Mouse (Mus musculus): ENCODE measurements at regions not wholly inside any gene's neighbourhood (a gene's known extent, or its start where the extent isn't known, plus 50 kb on each side); places are given as distances from the start of the nearest gene placed in this dataset.
"Not testable (repeated sequence)": the region's sequence is repeated elsewhere in the genome, so short reads cannot be mapped to it uniquely, and the experiment has no call there.

DNA sequence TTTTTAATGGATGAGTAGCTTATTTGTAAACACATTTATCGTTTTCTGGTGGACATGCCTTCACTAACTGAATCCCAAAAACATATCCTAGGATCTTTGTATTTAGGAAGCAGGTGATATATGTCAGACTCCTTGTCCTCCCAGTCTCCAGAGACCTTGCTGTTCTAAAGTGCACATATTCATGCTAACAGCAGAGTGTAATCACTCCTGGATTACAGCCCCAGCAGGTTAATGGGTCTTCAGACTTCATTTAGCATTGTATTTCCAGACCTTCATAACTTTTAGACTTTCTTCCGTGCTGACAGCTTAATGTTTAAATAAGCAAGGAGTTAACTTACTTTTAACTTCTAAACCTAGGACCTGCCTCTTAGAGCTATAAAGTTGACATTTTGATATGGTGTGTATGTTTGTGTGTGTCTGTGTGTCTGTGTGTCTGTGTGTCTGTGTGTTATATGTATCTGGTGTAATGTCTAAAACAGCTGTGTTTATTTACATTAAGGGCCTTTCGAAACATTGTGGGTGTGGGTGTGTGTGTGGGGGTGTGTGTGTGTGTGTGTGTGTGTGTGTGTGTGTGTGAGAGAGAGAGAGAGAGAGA is 398.3 kb downstream of the Gm4340 start:
- no peaks in the 10 kb centered on the region for H3K4me1 ChIP-seq
- H3K4me2 ChIP-seq (replicated peaks) = no peak overlapping the region
- H3K36me3 ChIP-seq = no peaks in the 10 kb centered on the region
- no peak overlapping the region for H3K27ac ChIP-seq
- no peak overlapping the region for H3K4me3 ChIP-seq
- no peak for ATAC-seq (ENCODE audit: low FRiP score, low read depth)
- no peaks in the 10 kb centered on the region for H3K9me3 ChIP-seq
- 66% methylated on average over 3 of the region's 3 CpGs for WGBS
- H3K9ac ChIP-seq = no peak overlapping the region
- H3K27me3 ChIP-seq (replicated peaks) = no peaks in the 10 kb centered on the region

DNA sequence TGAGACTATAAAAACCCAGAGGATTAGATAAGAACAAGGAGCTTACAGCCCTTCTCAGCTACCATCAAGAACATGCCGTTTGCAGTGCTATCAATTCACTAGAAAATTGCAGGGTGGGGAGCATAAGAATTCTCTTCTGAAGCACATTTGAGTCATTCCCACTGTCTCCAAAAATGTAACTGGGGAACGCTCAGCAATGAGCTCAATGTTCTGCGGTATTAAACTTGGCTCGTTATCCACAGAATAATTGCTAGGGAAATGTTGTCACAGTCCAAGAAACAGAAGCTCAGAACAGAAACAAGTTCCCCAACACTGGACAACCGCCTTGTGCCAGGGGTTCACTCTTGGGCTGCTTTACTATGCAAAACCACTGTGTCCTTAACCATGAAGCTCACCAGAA is 402.1 kb downstream of the Gm4340 start:
- Histone ChIP-seq H3K36me3 (no peaks in the 10 kb centered on the region), H3K27me3 (replicated peaks) (no peaks in the 10 kb centered on the region), H3K27ac (no peak overlapping the region), H3K9ac (no peak overlapping the region), H3K9me3 (no peaks in the 10 kb centered on the region), H3K4me3 (no peak overlapping the region), H3K4me2 (replicated peaks) (no peak overlapping the region), H3K4me1 (no peaks in the 10 kb centered on the region)
- no peak for ATAC-seq (ENCODE audit: low FRiP score, low read depth)
- 91% methylated on average over 5 of the region's 5 CpGs for WGBS

DNA sequence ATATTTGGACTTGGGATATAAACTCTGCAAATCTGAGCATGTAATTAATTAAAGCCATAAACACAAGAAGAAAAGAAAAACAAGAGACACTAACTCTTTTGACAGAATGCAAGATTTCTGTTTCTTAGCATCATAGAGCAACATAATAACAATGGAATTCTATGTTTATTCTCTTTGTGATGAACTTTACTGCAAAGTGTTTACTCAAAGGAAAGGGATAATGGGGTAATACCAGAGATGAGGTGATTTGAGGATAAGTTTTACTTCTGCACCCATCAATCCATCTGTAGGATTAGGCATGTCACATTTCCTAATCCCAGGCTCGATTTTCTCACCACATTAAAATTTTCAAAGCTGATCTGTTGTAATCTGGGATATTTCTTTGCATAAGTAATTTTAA is 433.8 kb downstream of the Gm4340 start:
- ATAC-seq (ENCODE audit: low FRiP score, low read depth) = no peak
- Histone ChIP-seq H3K27ac (no peak overlapping the region), H3K27me3 (replicated peaks) (no peaks in the 10 kb centered on the region), H3K9me3 (no peaks in the 10 kb centered on the region), H3K36me3 (no peaks in the 10 kb centered on the region), H3K4me3 (no peak overlapping the region), H3K9ac (no peak overlapping the region), H3K4me1 (no peaks in the 10 kb centered on the region), H3K4me2 (replicated peaks) (no peak overlapping the region)
- 59% methylated on average over 1 of the region's 1 CpGs for WGBS

DNA sequence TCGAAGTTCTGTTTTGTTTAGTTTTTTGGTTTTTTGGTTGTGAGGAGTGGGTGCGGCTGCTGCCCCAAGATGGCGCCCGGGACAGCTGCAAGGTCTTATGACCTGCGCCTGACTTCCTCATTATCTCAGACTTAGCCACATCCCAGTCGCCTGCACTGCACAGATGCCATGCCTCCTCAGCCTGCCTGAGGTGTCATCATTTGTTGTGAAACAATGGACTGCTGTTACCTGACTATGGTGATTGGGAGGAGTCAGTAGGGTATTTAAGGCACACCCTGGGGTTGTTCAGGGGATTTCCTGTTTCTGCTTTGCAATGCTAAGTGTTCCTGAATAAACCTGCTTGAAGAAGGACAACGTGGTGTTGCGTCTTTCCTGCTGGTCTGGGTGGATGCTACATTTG is 457.2 kb downstream of the Gm4340 start:
- no peaks in the 10 kb centered on the region for H3K9me3 ChIP-seq
- no peaks in the 10 kb centered on the region for H3K36me3 ChIP-seq
- no peak overlapping the region for H3K27ac ChIP-seq
- no peak for ATAC-seq (ENCODE audit: low FRiP score, low read depth)
- H3K4me1 ChIP-seq = no peaks in the 10 kb centered on the region
- H3K4me3 ChIP-seq = no peak overlapping the region
- no peak overlapping the region for H3K9ac ChIP-seq
- WGBS = 87% methylated on average over 8 of the region's 8 CpGs
- no peak overlapping the region for H3K4me2 ChIP-seq (replicated peaks)
- no peaks in the 10 kb centered on the region for H3K27me3 ChIP-seq (replicated peaks)

DNA sequence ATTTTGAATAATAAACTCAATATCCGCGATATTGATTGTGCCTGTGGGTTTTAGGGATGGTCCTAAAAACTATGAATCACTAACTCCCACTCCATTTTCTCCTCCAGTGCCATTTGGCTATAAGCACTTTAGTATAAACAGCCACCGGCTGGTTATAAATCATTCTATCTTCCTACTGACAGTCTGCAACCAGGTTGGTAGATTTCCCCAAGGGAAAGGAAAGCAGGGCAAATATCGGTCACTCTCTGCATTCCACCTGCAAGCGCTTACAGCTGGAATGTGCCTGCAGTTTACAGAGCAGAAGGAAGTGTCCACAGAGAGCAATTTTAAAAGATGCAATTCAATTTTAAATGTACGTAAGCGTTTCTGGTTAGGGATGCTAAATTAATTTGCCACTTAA is 466.5 kb downstream of the Gm4340 start:
- no peak overlapping the region for H3K9ac ChIP-seq
- H3K4me1 ChIP-seq = no peaks in the 10 kb centered on the region; the same call in 1 of the 2 replicates
- no peak overlapping the region for H3K27ac ChIP-seq
- no peaks in the 10 kb centered on the region for H3K36me3 ChIP-seq
- WGBS = 51% methylated on average over 7 of the region's 7 CpGs
- ATAC-seq (ENCODE audit: low FRiP score, low read depth) = peak; percentile 23; the same call in 1 of the 2 replicates
- no peak overlapping the region for H3K4me3 ChIP-seq
- no peaks in the 10 kb centered on the region for H3K27me3 ChIP-seq (replicated peaks)
- no peaks in the 10 kb centered on the region for H3K9me3 ChIP-seq
- no peak overlapping the region for H3K4me2 ChIP-seq (replicated peaks)

DNA sequence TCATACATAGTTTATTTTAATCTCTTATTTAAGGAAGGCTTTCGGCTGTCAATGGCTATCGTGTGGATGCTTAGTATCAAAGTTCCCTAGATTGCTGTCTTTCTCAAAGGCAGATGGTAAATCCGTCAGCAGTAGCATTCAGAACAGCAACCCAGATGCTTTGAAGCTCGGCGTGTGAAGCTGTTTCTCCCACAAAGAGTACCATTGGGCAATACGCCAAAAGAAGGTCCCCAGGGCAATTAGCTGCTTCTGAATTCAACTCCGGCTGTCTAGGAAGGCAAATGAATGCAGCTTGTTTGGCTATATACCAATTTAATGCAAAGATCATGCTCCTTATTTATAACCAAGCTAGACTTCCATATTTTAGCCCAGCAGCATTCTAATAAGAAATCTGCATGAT is 467.8 kb downstream of the Gm4340 start:
- Histone ChIP-seq H3K36me3 (no peaks in the 10 kb centered on the region), H3K9me3 (no peaks in the 10 kb centered on the region), H3K4me2 (replicated peaks) (no peak overlapping the region), H3K27ac (no peak overlapping the region), H3K4me3 (no peak overlapping the region), H3K27me3 (replicated peaks) (no peaks in the 10 kb centered on the region), H3K4me1 (no peaks in the 10 kb centered on the region; the same call in 1 of the 2 replicates), H3K9ac (no peak overlapping the region)
- 9% methylated on average over 7 of the region's 7 CpGs for WGBS
- peak; percentile 75 for ATAC-seq (ENCODE audit: low FRiP score, low read depth)

DNA sequence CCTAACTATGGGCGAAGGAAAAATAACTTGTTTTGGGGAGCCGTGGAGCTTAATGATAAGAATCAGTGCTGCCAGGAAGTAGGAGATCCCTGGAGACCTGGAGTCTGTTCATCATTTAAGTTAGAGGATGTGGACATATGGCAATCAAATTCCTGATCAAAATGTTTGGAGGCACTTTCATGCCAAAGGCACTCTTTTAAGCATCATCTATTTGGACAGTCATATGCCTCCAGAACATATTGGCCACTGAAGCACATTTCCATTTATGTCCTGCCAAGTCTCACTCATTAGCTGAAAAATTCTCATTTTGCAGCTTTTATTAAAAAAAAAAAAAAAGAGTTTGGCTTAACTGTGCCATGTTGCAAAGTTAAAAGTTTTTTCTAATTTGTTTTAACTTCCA is 474.4 kb downstream of the Gm4340 start:
- H3K9me3 ChIP-seq = no peaks in the 10 kb centered on the region
- H3K4me1 ChIP-seq = no peaks in the 10 kb centered on the region
- no peak overlapping the region for H3K9ac ChIP-seq
- H3K4me3 ChIP-seq = no peak overlapping the region
- H3K27me3 ChIP-seq (replicated peaks) = no peaks in the 10 kb centered on the region
- no peak for ATAC-seq (ENCODE audit: low FRiP score, low read depth)
- WGBS = 94% methylated on average over 2 of the region's 2 CpGs
- no peak overlapping the region for H3K27ac ChIP-seq
- H3K4me2 ChIP-seq (replicated peaks) = no peak overlapping the region
- no peaks in the 10 kb centered on the region for H3K36me3 ChIP-seq

DNA sequence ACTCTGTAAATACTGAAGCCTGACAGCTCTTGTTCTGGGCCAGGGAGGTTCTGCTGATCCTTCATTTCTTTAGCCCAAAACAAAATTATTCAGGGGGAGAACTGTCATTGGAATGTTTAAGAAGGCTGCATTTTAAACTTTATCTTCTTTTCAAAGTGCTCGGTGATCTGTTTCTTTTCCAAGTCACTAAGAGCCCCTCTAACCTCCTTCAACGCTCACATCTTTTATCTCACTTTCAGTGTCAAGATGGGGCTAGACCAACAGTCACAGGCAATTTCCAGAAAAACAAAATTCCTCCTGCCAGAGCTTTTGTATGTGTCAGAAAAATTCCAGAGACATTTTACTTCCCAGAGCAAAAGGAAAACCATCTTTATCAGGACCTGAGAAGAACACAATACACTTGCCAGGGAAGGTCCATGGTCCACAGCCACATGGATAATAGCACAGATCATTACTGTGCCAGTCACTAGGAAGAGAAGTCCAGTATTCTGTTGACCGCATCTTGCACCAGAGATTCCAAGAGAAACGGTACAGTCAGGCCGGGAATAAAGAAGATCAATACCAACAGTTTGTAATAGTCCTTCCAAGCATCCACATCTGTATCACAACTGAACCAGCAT is 491.0 kb downstream of the Gm4340 start:
- Histone ChIP-seq H3K9me3 (no peaks in the 10 kb centered on the region), H3K27me3 (replicated peaks) (no peaks in the 10 kb centered on the region), H3K27ac (no peak overlapping the region), H3K36me3 (no peaks in the 10 kb centered on the region), H3K4me3 (no peak overlapping the region), H3K4me2 (replicated peaks) (no peak overlapping the region), H3K9ac (no peak overlapping the region), H3K4me1 (no peaks in the 10 kb centered on the region)
- 89% methylated on average over 5 of the region's 5 CpGs for WGBS
- ATAC-seq (ENCODE audit: low FRiP score, low read depth) = no peak

DNA sequence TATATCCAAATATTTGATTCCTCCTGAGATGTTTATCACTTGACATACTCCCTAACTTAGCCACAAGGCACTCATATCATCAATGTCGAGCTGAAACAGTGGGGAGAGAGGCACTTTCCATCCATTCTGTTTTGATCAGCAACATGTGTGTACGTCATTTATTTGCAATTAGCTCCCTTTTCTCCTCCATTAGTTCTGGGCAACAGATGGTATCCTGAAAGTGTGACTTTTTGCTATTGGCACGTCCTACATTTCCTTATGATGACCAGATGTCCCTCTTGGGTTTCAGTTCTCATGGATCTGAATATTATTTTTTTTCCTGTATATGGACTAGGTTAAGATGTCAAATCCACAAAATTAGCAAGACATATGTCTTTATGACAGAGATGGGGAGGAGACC is 492.0 kb downstream of the Gm4340 start:
- H3K36me3 ChIP-seq = no peaks in the 10 kb centered on the region
- H3K9ac ChIP-seq = no peak overlapping the region
- 67% methylated on average over 3 of the region's 3 CpGs for WGBS
- no peaks in the 10 kb centered on the region for H3K9me3 ChIP-seq
- no peak overlapping the region for H3K27ac ChIP-seq
- H3K4me3 ChIP-seq = no peak overlapping the region
- no peaks in the 10 kb centered on the region for H3K4me1 ChIP-seq
- no peak overlapping the region for H3K4me2 ChIP-seq (replicated peaks)
- no peak for ATAC-seq (ENCODE audit: low FRiP score, low read depth)
- H3K27me3 ChIP-seq (replicated peaks) = no peaks in the 10 kb centered on the region

DNA sequence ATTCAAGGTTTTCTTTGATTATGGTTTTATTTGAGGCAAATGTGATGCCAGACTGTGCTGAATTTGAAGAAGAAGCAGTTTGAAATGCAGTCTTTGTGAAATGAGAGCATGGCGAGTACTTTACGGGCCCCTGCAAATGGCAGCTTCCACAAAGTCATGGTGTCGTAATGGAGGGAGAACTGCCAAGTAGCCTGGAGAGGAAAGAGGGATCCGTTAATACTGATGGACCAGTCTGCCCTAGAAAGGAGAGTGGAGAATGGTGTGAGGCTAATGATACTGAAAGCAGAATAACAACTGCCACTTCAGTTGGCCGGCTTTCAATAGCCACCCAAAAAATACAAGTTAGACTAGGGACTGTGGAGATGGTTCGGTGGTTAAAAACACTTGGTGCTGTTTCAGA is 492.8 kb downstream of the Gm4340 start:
- Histone ChIP-seq H3K4me2 (replicated peaks) (no peak overlapping the region), H3K9me3 (no peaks in the 10 kb centered on the region), H3K27me3 (replicated peaks) (no peaks in the 10 kb centered on the region), H3K4me1 (no peaks in the 10 kb centered on the region), H3K9ac (no peak overlapping the region), H3K36me3 (no peaks in the 10 kb centered on the region), H3K4me3 (no peak overlapping the region), H3K27ac (no peak overlapping the region)
- ATAC-seq (ENCODE audit: low FRiP score, low read depth) = no peak
- 82% methylated on average over 6 of the region's 6 CpGs for WGBS

DNA sequence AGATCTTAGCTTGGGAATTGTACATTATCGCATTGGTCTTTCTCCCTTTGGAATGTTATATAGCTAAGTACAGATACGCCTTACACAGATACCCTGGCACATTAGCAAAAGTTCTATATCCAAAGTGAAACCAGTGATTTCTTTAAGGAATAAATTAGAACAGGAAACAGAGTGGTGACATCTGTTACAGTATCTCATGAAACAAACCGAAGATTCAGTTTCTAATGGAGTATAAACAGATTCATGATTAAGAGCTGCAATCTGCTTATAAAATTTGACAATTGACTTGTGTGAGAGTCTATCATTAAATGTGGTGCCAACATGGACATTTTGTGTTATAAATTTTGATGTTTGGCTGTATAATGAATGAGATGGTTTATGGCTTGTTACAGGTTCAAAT is 501.1 kb downstream of the Gm4340 start:
- Histone ChIP-seq H3K9ac (no peak overlapping the region), H3K27ac (no peak overlapping the region), H3K4me3 (no peak overlapping the region), H3K27me3 (replicated peaks) (no peaks in the 10 kb centered on the region), H3K9me3 (no peaks in the 10 kb centered on the region), H3K36me3 (no peaks in the 10 kb centered on the region), H3K4me2 (replicated peaks) (no peak overlapping the region), H3K4me1 (no peaks in the 10 kb centered on the region)
- ATAC-seq (ENCODE audit: low FRiP score, low read depth) = no peak
- 91% methylated on average over 3 of the region's 3 CpGs for WGBS

DNA sequence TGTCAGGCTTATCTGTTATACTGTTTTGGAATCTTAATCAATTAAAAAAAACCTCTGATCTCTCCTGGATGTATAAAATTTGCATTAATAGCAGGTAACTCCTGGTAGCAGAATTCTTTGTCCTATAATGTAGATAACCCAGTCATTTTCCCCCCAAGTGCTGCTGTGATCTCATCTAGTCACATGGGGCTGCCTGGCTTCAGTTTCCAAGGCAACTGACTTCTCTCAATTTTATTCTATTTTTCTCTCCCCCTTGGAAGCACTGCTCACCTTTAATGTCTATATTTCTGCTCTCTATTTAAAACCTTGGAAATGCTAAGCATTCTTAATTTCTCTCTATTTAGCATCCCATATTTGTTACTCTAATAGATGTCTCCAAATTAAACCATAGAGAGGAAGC is 515.1 kb downstream of the Gm4340 start:
- Histone ChIP-seq H3K9ac (no peak overlapping the region), H3K36me3 (no peaks in the 10 kb centered on the region), H3K4me2 (replicated peaks) (no peak overlapping the region), H3K4me3 (no peak overlapping the region), H3K4me1 (no peaks in the 10 kb centered on the region), H3K9me3 (no peaks in the 10 kb centered on the region), H3K27ac (no peak overlapping the region), H3K27me3 (replicated peaks) (no peaks in the 10 kb centered on the region)
- no peak for ATAC-seq (ENCODE audit: low FRiP score, low read depth)

DNA sequence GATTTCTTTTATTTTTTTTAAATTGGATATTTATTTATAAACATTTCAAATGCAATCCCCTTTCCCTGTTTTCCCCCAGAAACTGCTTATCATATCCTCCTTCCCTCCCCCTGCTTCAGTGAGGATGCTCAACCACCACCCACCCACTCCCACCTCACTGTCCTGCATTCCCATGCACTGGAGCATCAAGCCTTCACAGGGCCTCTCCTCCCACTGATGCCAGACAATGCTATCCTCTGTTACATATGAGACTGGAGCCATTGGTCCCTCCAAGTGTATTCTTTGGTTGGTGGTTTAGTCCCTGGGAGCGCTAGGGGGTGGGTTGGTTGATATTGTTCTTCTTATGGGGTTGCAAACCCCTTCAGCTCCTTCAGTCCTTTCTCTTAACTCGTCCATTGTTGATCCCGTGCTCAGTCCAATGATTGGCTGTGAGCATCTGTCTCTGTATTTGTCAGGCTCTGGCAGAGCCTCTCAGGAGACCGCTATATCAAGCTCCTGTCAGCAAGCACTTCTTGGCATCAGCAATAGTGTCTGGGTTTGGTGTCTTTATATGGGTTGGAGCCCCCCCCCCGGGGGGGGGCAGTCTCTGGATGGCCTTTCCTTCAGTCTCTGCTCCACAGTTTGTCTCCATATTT is 519.6 kb downstream of the Gm4340 start:
- H3K4me2 ChIP-seq (replicated peaks); H3K4me3 ChIP-seq; H3K4me1 ChIP-seq; H3K27ac ChIP-seq; H3K27me3 ChIP-seq (replicated peaks); H3K9me3 ChIP-seq; H3K9ac ChIP-seq; H3K36me3 ChIP-seq: not testable (repeated sequence)
- peak; percentile 58; the same call in 1 of the 2 replicates for ATAC-seq (ENCODE audit: low FRiP score, low read depth)
- 49% methylated on average over 5 of the region's 5 CpGs for WGBS

Measured in neural tube, embryonic 12.5 days (tissue).